Comparison of ENCODE assay signal across 16 mouse cellular contexts in genomic region chr3:153669329-153669728, GRCm38 (mm10). TPM values are rescaled to one million over a fixed set of nuclear protein-coding genes. Genes with fewer than 3 reads are reported as not detected.
DNase-seq lines count a peak whose midpoint lies in the region; ATAC-seq and TF ChIP-seq lines count a peak whose summit lies in the region.
"Had no signal": no experiment of that assay in that cellular context is flagged by ENCODE, and none has a peak within 500 bp of the region (broad histone marks: within the 10 kb centered on the region; RNA-seq: fewer than 3 reads in every experiment).

No protein-coding gene starts in this region.

- TF ChIP-seq CTCF in Patski (IDR thresholded peaks at IDR 0.05): no peak

- H3K36me3 ChIP-seq in heart, embryonic 16.5 days (ENCODE audit: control insufficient read depth, insufficient read depth): no peaks in the 10 kb centered on the region
- no peaks in the 10 kb centered on the region for H3K36me3 ChIP-seq in kidney, embryonic 15.5 days
- H3K36me3 ChIP-seq in forebrain, embryonic 15.5 days: no peaks in the 10 kb centered on the region
- H3K36me3 ChIP-seq: embryonic facial prominence, embryonic 12.5 days had no signal

- no peak overlapping the region for H3K4me3 ChIP-seq in heart, embryonic 16.5 days (ENCODE audit: low read length)
- no peak overlapping the region for H3K4me3 ChIP-seq in kidney, embryonic 15.5 days (replicated peaks)
- H3K4me3 ChIP-seq in forebrain, embryonic 15.5 days: no peak overlapping the region
- H3K4me3 ChIP-seq: embryonic facial prominence, embryonic 12.5 days; erythroblast, embryonic 14.5 days had no signal

- H3K27me3 ChIP-seq in heart, embryonic 16.5 days (ENCODE audit: control insufficient read depth, insufficient read depth, low read length): no peaks in the 10 kb centered on the region
- H3K27me3 ChIP-seq in Patski: no peaks in the 10 kb centered on the region
- H3K27me3 ChIP-seq in kidney, embryonic 15.5 days: no peaks in the 10 kb centered on the region
- H3K27me3 ChIP-seq in forebrain, embryonic 15.5 days: no peaks in the 10 kb centered on the region
- H3K27me3 ChIP-seq: embryonic facial prominence, embryonic 12.5 days had no signal

- in situ Hi-C loops in Patski (cut with MboI; ENCODE audit: low pct_unique_long_range_greater_than_20kb): no loop called here

- no peak overlapping the region for H3K4me2 ChIP-seq in heart, embryonic 16.5 days (ENCODE audit: low read depth, low read length)
- H3K4me2 ChIP-seq in kidney, embryonic 15.5 days: no peak overlapping the region
- no peak overlapping the region for H3K4me2 ChIP-seq in forebrain, embryonic 15.5 days (replicated peaks)
- H3K4me2 ChIP-seq: embryonic facial prominence, embryonic 12.5 days had no signal

- H3K9me3 ChIP-seq in heart, embryonic 16.5 days (replicated peaks; ENCODE audit: control insufficient read depth, low read length): no peaks in the 10 kb centered on the region
- no peaks in the 10 kb centered on the region for H3K9me3 ChIP-seq in kidney, embryonic 15.5 days (replicated peaks)
- H3K9me3 ChIP-seq in forebrain, embryonic 15.5 days: no peaks in the 10 kb centered on the region
- H3K9me3 ChIP-seq: embryonic facial prominence, embryonic 12.5 days had no signal

- CTCF ChIA-PET in Patski (lab: Charles Lee): interaction anchor here (1.1 to 2.7 kb wide), 6 partner anchors 10 to 908 kb away, joined by 3 to 17 read pairs (median 4); partner anchors contain the start of gene St6galnac3

- peaks cover 6% of the 10 kb centered on the region; the same call in 1 of the 2 replicates for H3K4me1 ChIP-seq in heart, embryonic 16.5 days (ENCODE audit: control insufficient read depth, insufficient read depth, low read length)
- peaks cover 64% of the 10 kb centered on the region for H3K4me1 ChIP-seq in kidney, embryonic 15.5 days
- no peaks in the 10 kb centered on the region for H3K4me1 ChIP-seq in forebrain, embryonic 15.5 days

- H3K27ac ChIP-seq in heart, embryonic 16.5 days (ENCODE audit: low read length): 0 out of 2 replicates have a peak overlapping the region, but pooled peaks have one; percentile 10
- H3K27ac ChIP-seq in kidney, embryonic 15.5 days: peak overlapping the region; percentile 65
- no peak overlapping the region for H3K27ac ChIP-seq in forebrain, embryonic 15.5 days (replicated peaks)
- H3K27ac ChIP-seq: embryonic facial prominence, embryonic 12.5 days had no signal

- DNase-seq in heart, adult 9 months (ENCODE audit: low spot score in 2 of 2): no peak
- DNase-seq in Patski (ENCODE audit: low read depth, low spot score): peak; percentile 90
- DNase-seq in kidney, postnatal 4 days: peak; percentile 57 to 66
- DNase-seq: layer of hippocampus, postnatal 36 days; lung, postnatal 4 days; right cerebral cortex, postnatal 25 days; thymus, adult 18-20 months; thymus, postnatal 4 days had no signal

- WGBS in heart, embryonic 16.5 days: 76% methylated on average over 8 of the region's 8 CpGs
- 27% methylated on average over 8 of the region's 8 CpGs for WGBS in kidney, embryonic 15.5 days
- 62% methylated on average over 8 of the region's 8 CpGs for WGBS in forebrain, embryonic 15.5 days

- no peak for ATAC-seq in heart, embryonic 16.5 days (replicated peaks; ENCODE audit: extremely low read depth, insufficient read depth, low FRiP score)
- ATAC-seq in Patski: peak; percentile 22
- ATAC-seq in kidney, embryonic 15.5 days (replicated peaks; ENCODE audit: low FRiP score): no peak
- ATAC-seq in forebrain, embryonic 15.5 days (replicated peaks): no peak
- no peak for ATAC-seq in CD4-positive, CD25-positive, alpha-beta regulatory T cell, adult 4 months
- ATAC-seq: activated CD4-positive, CD25-positive, alpha-beta regulatory T cell, adult 4 months; forebrain, embryonic 14.5 days had no signal

- no peak overlapping the region for H3K9ac ChIP-seq in heart, embryonic 16.5 days (ENCODE audit: low read length)
- no peak overlapping the region for H3K9ac ChIP-seq in kidney, embryonic 15.5 days
- no peak overlapping the region for H3K9ac ChIP-seq in forebrain, embryonic 15.5 days (replicated peaks)
- H3K9ac ChIP-seq: embryonic facial prominence, embryonic 12.5 days had no signal

- POLR2A ChIA-PET in Patski (lab: Charles Lee): interaction anchor here (0.7 kb wide), 1 partner anchor 589 kb away, joined by 4 read pairs; no protein-coding TSS in a partner anchor

RNA-seq across cellular contexts. Expression of gene St6galnac3, which starts 55.6 kb away (rescaled TPM):
- polyA plus RNA-seq in heart, embryonic 16.5 days (2015; fragmentation: Nextera tagmentation; extraction: Ambion mirVana): 20.1 and 20.8 TPM in 2 replicates
- polyA plus RNA-seq in Patski (2021): 12.2 TPM
- polyA plus RNA-seq in kidney, embryonic 15.5 days (2015; fragmentation: Nextera tagmentation; extraction: Ambion mirVana): 65.2 and 65.5 TPM in 2 replicates
- 24.4 and 24.5 TPM in 2 replicates for polyA plus RNA-seq in forebrain, embryonic 15.5 days (2015; fragmentation: Nextera tagmentation; extraction: Ambion mirVana)
- 10 to 100 TPM; 44.8 to 46.3 TPM for polyA plus RNA-seq in CD4-positive, CD25-positive, alpha-beta regulatory T cell, adult 4 months (2017; shearing (Covaris generic))

Comparison
In these comparisons a context has a peak if more than half of its experiments do, and no peak if none do; other contexts are left out.
1. DNase-seq: peak in Patski (single experiment) and kidney, postnatal 4 days (2 of 2); none in heart, adult 9 months (0 of 2).